Mouse (Mus musculus): ENCODE data around the gene Cfap57. TPM values are rescaled to one million over a fixed set of nuclear protein-coding genes. Genes with fewer than 3 reads are reported as not detected.

The Cfap57 gene
- polyA plus RNA-seq, 1 experiment from 2014 or later: 1.7 TPM

GRCm38 (mm10) chr4:118505551-118505950 is 115.0 kb downstream of the Cfap57 start:
- H3K9ac ChIP-seq: no peak overlapping the region
- 0 out of 2 replicates have a peak, but pooled peaks cover 3% of the 10 kb centered on the region for H3K4me1 ChIP-seq
- H3K27me3 ChIP-seq: no peaks in the 10 kb centered on the region
- no peaks in the 10 kb centered on the region for H3K9me3 ChIP-seq (replicated peaks)
- no peak overlapping the region for H3K4me3 ChIP-seq
- no peak for ATAC-seq (ENCODE audit: low FRiP score)
- no peak overlapping the region for H3K4me2 ChIP-seq (replicated peaks)
- no peaks in the 10 kb centered on the region for H3K36me3 ChIP-seq
- WGBS: 67% methylated on average over 3 of the region's 3 CpGs
- no peak overlapping the region for H3K27ac ChIP-seq

Other genes with a start within 250 kb of the Cfap57 start
- gene Szt2, start 211.5 kb downstream of the Cfap57 start, polyA plus RNA-seq (2016; fragmentation: Nextera tagmentation; extraction: Ambion mirVana): 11.5 and 13.6 TPM in 2 replicates
- 125 and 131 TPM in 2 replicates for gene Med8, start 211.4 kb downstream of the Cfap57 start, polyA plus RNA-seq (2016; fragmentation: Nextera tagmentation; extraction: Ambion mirVana)
- 38.6 and 41.7 TPM in 2 replicates for gene Elovl1, start 192.7 kb downstream of the Cfap57 start, polyA plus RNA-seq (2016; fragmentation: Nextera tagmentation; extraction: Ambion mirVana)
- gene Cdc20, start 183.4 kb downstream of the Cfap57 start, polyA plus RNA-seq (2016; fragmentation: Nextera tagmentation; extraction: Ambion mirVana): 151 and 168 TPM in 2 replicates
- gene Mpl, start 163.3 kb downstream of the Cfap57 start, polyA plus RNA-seq (2016; fragmentation: Nextera tagmentation; extraction: Ambion mirVana): 0.53 and 0.56 TPM in 2 replicates
- 19.0 and 21.1 TPM in 2 replicates for gene Tie1, start 130.7 kb downstream of the Cfap57 start, polyA plus RNA-seq (2016; fragmentation: Nextera tagmentation; extraction: Ambion mirVana)
- gene 2610528J11Rik, start 93.8 kb downstream of the Cfap57 start, polyA plus RNA-seq (2016; fragmentation: Nextera tagmentation; extraction: Ambion mirVana): 0.50 and 1.2 TPM in 2 replicates
- gene Tmem125, start 76.7 kb downstream of the Cfap57 start, polyA plus RNA-seq (2016; fragmentation: Nextera tagmentation; extraction: Ambion mirVana): 0.72 and 0.81 TPM in 2 replicates
- gene Ebna1bp2, start within 50 bp of the Cfap57 start, polyA plus RNA-seq (2016; fragmentation: Nextera tagmentation; extraction: Ambion mirVana): 151 and 160 TPM in 2 replicates
- gene Olfr62, start 38.2 kb upstream of the Cfap57 start, polyA plus RNA-seq (2016; fragmentation: Nextera tagmentation; extraction: Ambion mirVana): not detected in 2 replicates
- gene Olfr1342, start 72.0 kb upstream of the Cfap57 start, polyA plus RNA-seq (2016; fragmentation: Nextera tagmentation; extraction: Ambion mirVana): 0.09 TPM in 1 of 2 replicates, not detected in the other
- gene Olfr1341, start 82.7 kb upstream of the Cfap57 start, polyA plus RNA-seq (2016; fragmentation: Nextera tagmentation; extraction: Ambion mirVana): not detected in 2 replicates
- gene Olfr1340, start 99.4 kb upstream of the Cfap57 start, polyA plus RNA-seq (2016; fragmentation: Nextera tagmentation; extraction: Ambion mirVana): not detected in 2 replicates
- gene Olfr1339, start 111.4 kb upstream of the Cfap57 start, polyA plus RNA-seq (2016; fragmentation: Nextera tagmentation; extraction: Ambion mirVana): not detected in 2 replicates
- not detected in 2 replicates for gene Olfr1338, start 138.0 kb upstream of the Cfap57 start, polyA plus RNA-seq (2016; fragmentation: Nextera tagmentation; extraction: Ambion mirVana)
- not detected in 2 replicates for gene Olfr1337, start 161.8 kb upstream of the Cfap57 start, polyA plus RNA-seq (2016; fragmentation: Nextera tagmentation; extraction: Ambion mirVana)
- not detected in 2 replicates for gene Olfr1335, start 189.2 kb upstream of the Cfap57 start, polyA plus RNA-seq (2016; fragmentation: Nextera tagmentation; extraction: Ambion mirVana)
- not detected in 2 replicates for gene Olfr1333, start 215.5 kb upstream of the Cfap57 start, polyA plus RNA-seq (2016; fragmentation: Nextera tagmentation; extraction: Ambion mirVana)
- gene Olfr1331, start 243.9 kb upstream of the Cfap57 start, polyA plus RNA-seq (2016; fragmentation: Nextera tagmentation; extraction: Ambion mirVana): not detected in 2 replicates

Measured in hindbrain, embryonic 12.5 days (tissue).